Mouse (Mus musculus): Measurements from ENCODE around the gene Rplp0.

DNA sequence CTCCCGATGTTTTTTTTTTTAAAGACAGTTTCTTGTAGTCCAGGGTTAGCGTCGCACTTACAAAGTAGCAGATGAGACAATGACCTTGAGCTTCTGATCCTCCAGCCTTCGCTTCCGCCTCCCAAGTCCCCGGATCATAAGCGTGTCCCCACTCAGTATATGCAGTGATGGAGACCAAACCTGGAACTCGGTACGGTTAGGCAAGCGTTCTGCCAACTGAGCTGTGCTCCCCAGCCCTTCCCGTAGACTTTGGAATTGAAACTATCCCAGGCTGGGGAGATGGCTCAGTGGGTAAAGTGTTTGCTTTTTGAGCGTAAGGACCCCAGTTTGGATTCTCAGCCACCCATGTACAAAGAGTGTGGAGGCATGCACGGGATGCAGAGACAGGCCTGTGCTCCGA is 46.0 kb upstream of the Rplp0 start:
- TF ChIP-seq POLR2A (IDR thresholded peaks at IDR 0.05; ENCODE audit: extremely low read depth, insufficient read depth, low read length) (no peak), CTCF (IDR thresholded peaks at IDR 0.05; ENCODE audit: low read depth, low read length) (no peak)

All from liver, adult 2 months (tissue).